Mouse (Mus musculus) midbrain, embryonic 15.5 days (tissue): ENCODE data around the gene Olfr155. TPM values are rescaled to one million over a fixed set of nuclear protein-coding genes. Genes with fewer than 3 reads are reported as not detected.

Experiments
- ATAC-seq: fragments of 200-750 bp; cut with Nextera tagmentation; replicated peaks from 2 replicates; pipeline ENCODE4 v1.8.0; 2017; ENCODE audit warnings: moderate TSS enrichment
- H3K27ac ChIP-seq: fragments of 300-500 bp; sonication (generic); 2 replicates; pipeline ENCODE4 v1.5.1; 2015; ENCODE audit warnings: mild to moderate bottlenecking, inconsistent platforms
- H3K27me3 ChIP-seq: fragments of 300-500 bp; sonication (generic); replicated peaks from 2 replicates; pipeline ENCODE4 v1.6.1; 2015; ENCODE audit warnings: inconsistent platforms
- H3K36me3 ChIP-seq: fragments of 300-500 bp; sonication (generic); replicated peaks from 2 replicates; pipeline ENCODE4 v1.6.1; 2015; ENCODE audit warnings: inconsistent platforms
- H3K4me1 ChIP-seq: fragments of 300-500 bp; sonication (generic); 2 replicates; pipeline ENCODE4 v1.6.1; 2015; ENCODE audit warnings: inconsistent platforms
- H3K4me2 ChIP-seq: fragments of 300-500 bp; sonication (generic); 2 replicates; pipeline ENCODE4 v1.6.1; 2015; ENCODE audit warnings: inconsistent platforms, mild to moderate bottlenecking, moderate library complexity
- H3K4me3 ChIP-seq: fragments of 300-500 bp; sonication (generic); 2 replicates; pipeline ENCODE4 v1.5.1; 2015; ENCODE audit warnings: mild to moderate bottlenecking, inconsistent platforms
- H3K9ac ChIP-seq: fragments of 300-500 bp; sonication (generic); 2 replicates; pipeline ENCODE4 v1.6.1; 2015; ENCODE audit warnings: mild to moderate bottlenecking, inconsistent platforms
- H3K9me3 ChIP-seq: fragments of 300-500 bp; sonication (generic); 2 replicates; pipeline ENCODE4 v1.6.1; 2016; ENCODE audit warnings: inconsistent platforms
- WGBS: fragments of 180-500 bp; shearing (Covaris S2); methylation state at CpG from one replicate; pipeline ENCODE4 v1.1.7; 2015; ENCODE audit warnings: mixed read lengths; 5-methylcytosine and 5-hydroxymethylcytosine counted together
- polyA plus RNA-seq: library from polyadenylated mRNA; unstranded; fragments of >200 nt; fragmentation: Nextera tagmentation; extraction: Ambion mirVana; gene quantifications from 2 replicates; pipeline ENCODE4 v1.2.1, GENCODE M21; 2015

Gene Olfr155
- polyA plus RNA-seq, 1 experiment from 2014 or later, result not detected

DNA sequence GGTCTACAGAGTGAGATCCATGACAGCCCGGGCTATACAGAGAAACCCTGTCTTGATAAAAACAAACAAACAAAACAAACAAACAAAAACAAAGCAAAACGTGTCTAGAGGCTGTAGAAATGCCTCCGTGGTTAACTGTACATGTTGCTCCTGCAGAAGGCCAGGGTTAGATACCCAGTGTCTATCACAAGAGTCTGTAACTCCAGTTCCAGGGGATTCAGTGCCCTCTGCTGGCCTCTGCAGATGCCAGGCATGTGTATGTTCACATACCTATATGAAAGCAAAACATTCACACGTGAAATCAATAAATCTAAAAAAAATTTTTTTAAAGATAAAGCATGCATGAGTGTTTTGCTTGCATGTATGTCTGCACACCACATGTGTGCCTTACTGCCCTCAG, 11.9 kb downstream of the Olfr155 start:
- Histone ChIP-seq H3K9me3 (no peaks in the 10 kb centered on the region), H3K27me3 (no peaks in the 10 kb centered on the region), H3K9ac (no peak overlapping the region), H3K4me1 (no peaks in the 10 kb centered on the region), H3K36me3 (no peaks in the 10 kb centered on the region), H3K4me2 (no peak overlapping the region), H3K27ac (no peak overlapping the region), H3K4me3 (no peak overlapping the region)
- ATAC-seq, result no peak
- WGBS, result 71% methylated on average over 4 of the region's 4 CpGs

DNA sequence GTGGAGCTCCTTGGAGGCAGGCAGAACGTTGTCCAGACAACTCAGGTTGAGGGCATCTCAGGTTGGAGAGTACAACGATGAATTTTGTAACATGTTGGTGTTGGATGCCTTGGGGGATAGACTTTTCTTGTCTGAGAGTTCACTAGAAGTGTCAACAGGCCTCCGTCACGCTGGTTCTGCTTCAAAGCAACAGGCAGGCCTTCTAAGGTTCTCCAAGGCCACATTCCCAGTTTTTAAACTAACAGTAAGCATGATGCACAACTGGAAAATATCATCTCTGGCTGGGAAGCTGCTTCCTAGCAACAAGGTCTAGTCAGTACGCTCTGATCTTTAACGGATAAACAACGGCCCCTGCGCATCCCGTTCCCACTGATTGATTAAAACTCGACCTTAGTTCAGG, 18.5 kb downstream of the Olfr155 start:
- 88% methylated on average over 10 of the region's 10 CpGs for WGBS
- H3K4me3 ChIP-seq, result no peak overlapping the region

DNA sequence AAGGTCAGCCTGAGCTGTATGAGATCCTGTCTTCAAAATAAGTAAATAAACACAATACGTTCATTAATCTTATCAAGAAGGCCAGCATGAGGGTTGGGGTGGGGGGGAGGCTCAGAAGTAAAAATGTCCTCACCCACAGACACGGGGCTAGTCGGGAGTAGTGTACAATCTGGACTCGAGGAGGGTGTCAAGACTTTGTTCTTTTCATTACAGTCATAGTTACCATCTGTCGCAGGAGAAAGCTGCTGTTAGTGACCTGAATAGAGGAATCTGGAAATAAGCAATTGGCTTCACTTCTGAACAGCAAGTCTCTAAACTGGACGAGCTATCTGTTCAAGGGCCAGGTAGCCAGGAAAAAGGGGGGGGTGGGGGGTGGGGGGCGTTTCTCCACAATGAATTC, 23.1 kb downstream of the Olfr155 start:
- Histone ChIP-seq H3K4me3 (peak overlapping the region; percentile 65), H3K9me3 (no peaks in the 10 kb centered on the region), H3K27ac (peak overlapping the region; percentile 66; the same call in 1 of the 2 replicates), H3K4me2 (peak overlapping the region; percentile 89), H3K36me3 (no peaks in the 10 kb centered on the region), H3K27me3 (no peaks in the 10 kb centered on the region), H3K4me1 (peaks cover 23% of the 10 kb centered on the region), H3K9ac (peak overlapping the region; percentile 62; the same call in 1 of the 2 replicates)
- ATAC-seq, result no peak
- 40% methylated on average over 7 of the region's 7 CpGs for WGBS

More for the DNA sequence above, 18.5 kb downstream of the Olfr155 start:
- no peak for ATAC-seq
- Histone ChIP-seq H3K36me3 (no peaks in the 10 kb centered on the region), H3K9me3 (no peaks in the 10 kb centered on the region), H3K9ac (no peak overlapping the region), H3K27me3 (no peaks in the 10 kb centered on the region), H3K4me2 (no peak overlapping the region), H3K27ac (no peak overlapping the region), H3K4me1 (peaks cover 2% of the 10 kb centered on the region)

DNA sequence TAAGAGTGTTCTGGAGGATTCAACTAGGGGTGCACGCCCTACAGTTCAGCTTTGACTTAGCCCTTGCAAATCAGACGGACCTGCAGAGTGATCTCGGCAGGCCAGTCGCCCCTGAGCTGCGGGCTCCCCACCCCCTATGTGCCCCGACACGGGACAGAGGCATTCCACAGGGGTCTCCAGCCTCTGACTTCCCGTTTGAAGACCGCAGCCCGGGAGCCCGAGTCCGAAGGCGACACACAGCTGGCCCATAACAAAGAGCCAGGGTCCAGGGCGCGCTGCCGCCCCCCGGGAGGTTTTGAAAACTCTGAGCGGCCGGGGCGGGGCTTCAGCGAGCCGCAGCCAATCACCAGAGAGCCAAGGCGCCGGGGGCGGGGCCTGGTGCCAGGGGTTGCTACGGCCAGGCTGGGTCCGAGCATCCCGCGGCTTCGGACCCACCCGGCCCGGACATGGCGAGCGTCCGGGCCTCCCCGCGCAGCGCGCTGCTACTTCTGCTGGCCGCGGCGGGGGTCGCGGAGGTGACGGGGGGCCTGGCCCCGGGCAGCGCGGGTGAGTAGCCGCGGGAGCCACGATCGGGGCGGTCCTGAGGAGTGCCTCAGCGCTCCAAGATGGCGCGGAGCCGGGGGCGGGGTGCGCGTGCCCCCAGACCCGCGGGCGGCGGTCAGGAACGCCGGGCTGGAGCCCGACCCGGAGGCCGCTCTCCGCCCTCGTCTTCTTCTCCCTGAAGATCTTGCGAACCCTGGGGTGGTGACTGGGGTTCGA, 24.0 kb downstream of the Olfr155 start, which contains the start of gene Reck:
TSS of gene Reck (plus strand) at position 371 of the 759 bp plus-strand sequence.
- Histone ChIP-seq H3K9ac (peak within 1 kb of the TSS; percentile 62), H3K4me1 (peaks cover 23% of the 10 kb centered on the region), H3K4me2 (peak within 1 kb of the TSS; percentile 89), H3K9me3 (no peaks in the 10 kb centered on the region), H3K4me3 (peak within 1 kb of the TSS; percentile 65), H3K27me3 (no peaks in the 10 kb centered on the region), H3K27ac (peak within 1 kb of the TSS; percentile 70), H3K36me3 (no peaks in the 10 kb centered on the region)
- peak; percentile 94 for ATAC-seq
- under 1% methylated on average over 73 of the region's 73 CpGs for WGBS

DNA sequence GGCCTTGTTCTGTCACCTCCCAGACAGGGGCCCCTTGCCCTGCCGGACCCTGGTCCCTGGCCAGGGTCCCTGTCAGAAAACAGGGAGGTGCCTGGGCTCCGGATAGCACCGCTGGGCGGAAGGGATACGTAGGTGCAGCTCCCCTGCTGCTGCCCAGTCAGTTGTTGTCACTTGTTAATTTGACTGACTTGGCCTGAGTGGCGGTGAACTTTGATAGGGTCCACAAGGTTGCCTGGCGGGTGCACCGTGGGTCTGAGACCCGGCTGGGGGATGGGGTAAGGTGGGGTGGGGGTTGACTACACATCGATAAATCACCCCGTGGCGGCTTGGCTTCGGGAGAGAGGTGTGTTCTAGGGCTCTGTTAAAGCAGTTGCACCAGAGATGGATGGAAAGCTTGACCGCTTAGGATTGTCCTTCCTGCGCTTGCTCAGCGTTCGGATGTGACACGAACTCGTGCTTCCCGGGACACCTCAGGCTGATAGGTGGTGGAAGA, 24.6 kb downstream of the Olfr155 start:
- Histone ChIP-seq H3K27ac (peak overlapping the region; percentile 70), H3K9me3 (no peaks in the 10 kb centered on the region), H3K9ac (peak overlapping the region; percentile 62), H3K4me3 (peak overlapping the region; percentile 65), H3K4me1 (peaks cover 23% of the 10 kb centered on the region), H3K27me3 (no peaks in the 10 kb centered on the region), H3K4me2 (peak overlapping the region; percentile 89), H3K36me3 (no peaks in the 10 kb centered on the region)
- ATAC-seq, result peak; percentile 65
- 0% methylated on average over 20 of the region's 20 CpGs for WGBS

DNA sequence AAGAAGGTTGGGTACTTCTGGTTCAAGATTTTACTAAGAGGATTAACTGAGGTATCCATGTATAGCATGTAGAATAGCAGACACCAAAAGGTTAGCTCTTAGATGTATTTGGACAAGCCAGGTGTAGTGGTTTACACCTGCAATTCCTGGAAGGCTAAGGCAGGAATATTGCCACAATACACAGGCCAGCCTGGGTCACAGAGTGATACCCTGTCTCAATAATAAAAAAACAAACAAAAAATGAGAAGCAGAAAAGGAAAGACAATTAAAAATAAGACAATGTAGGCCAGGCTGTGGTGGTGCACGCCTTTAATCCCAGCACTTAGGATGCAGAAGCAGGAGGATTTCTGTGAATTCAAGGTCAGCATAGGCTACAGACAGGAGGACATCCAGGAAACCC, 25.9 kb downstream of the Olfr155 start:
- Histone ChIP-seq H3K4me3 (no peak overlapping the region), H3K27me3 (no peaks in the 10 kb centered on the region), H3K36me3 (no peaks in the 10 kb centered on the region), H3K4me1 (peaks cover 23% of the 10 kb centered on the region), H3K27ac (no peak overlapping the region), H3K4me2 (peak overlapping the region; percentile 89; the same call in 1 of the 2 replicates), H3K9ac (no peak overlapping the region), H3K9me3 (no peaks in the 10 kb centered on the region)
- no peak for ATAC-seq
- 89% methylated on average over 1 of the region's 1 CpGs for WGBS

DNA sequence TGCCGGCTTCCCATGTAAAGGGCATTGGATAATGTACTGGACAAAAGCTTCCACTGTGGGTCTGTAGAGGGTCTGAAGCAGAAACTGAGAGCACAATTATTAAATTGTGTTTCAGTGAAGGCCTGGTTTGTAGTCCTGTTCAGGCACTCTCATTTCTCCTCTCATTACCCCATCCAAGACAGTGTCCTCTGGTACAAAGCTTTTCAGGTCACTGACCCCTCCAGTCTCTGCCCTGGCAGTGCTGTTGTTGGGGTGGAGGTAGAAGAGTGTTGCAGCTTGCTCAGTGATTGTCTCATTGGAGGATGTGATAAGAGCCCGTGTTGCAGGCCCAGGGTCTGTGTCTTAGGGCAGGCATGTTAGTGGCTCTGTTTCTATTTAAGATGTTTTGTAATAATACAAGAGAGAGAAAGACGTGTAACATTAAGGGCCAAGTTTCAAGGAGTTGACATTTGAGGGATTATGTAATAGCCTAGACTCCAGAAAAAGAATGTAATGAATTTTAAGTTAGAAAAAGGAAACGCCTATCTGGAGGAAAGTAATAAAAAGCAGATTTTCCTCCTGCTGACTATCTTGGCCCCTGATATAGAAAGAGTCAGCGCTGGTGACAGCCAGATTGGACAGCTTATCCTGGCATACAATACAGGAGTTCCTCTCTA, 26.9 kb downstream of the Olfr155 start:
- Histone ChIP-seq H3K36me3 (no peaks in the 10 kb centered on the region), H3K9ac (no peak overlapping the region), H3K4me2 (no peak overlapping the region), H3K27ac (no peak overlapping the region), H3K9me3 (no peaks in the 10 kb centered on the region), H3K4me1 (peaks cover 23% of the 10 kb centered on the region), H3K4me3 (no peak overlapping the region), H3K27me3 (no peaks in the 10 kb centered on the region)
- ATAC-seq, result no peak
- 22% methylated on average over 5 of the region's 5 CpGs for WGBS

DNA sequence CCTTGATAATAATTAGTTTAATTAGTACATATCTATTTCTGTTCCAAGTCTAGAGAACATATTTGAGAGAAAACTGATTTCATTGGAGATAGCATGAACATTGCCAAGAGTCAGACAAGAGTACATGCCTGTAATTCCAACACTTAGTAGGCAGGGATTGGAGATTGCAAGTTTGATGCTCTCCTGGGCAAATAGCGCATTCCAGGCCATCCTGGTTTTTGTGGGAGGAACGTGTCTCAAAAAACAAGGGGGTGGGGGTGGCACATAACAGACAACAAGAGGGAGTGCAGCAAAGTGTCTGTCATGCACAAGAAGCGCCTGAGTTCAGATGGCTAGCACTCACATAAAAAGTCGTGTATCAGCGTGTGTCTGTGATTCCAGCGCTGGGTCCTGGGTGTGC, 28.2 kb downstream of the Olfr155 start:
- H3K9me3 ChIP-seq, result no peaks in the 10 kb centered on the region
- WGBS, result 81% methylated on average over 6 of the region's 6 CpGs

DNA sequence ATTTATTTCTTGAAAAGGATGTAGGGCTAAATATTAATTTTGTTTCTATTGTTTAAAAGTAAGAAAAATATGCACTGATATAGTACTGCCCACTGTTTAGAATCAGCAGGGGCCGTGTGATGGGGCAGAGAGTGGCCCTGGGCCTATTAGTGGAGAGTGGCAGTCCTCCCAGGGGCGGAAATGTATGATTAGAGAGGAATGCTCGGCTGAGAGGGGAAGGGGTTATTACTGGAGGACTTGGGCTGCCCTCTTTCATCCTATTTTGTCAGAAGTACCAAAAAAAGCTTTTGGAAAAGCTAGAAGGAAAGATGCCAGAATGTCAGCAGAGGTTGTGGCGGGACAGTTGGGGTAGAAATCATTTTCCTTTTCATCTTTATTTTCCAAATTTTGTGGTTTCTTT, 32.8 kb downstream of the Olfr155 start:
- Histone ChIP-seq H3K36me3 (no peaks in the 10 kb centered on the region), H3K9ac (peak overlapping the region; percentile 22; the same call in 1 of the 2 replicates), H3K9me3 (no peaks in the 10 kb centered on the region), H3K27ac (peak overlapping the region; percentile 56; the same call in 1 of the 2 replicates), H3K27me3 (no peaks in the 10 kb centered on the region), H3K4me2 (no peak overlapping the region), H3K4me3 (no peak overlapping the region), H3K4me1 (peaks cover 15% of the 10 kb centered on the region)
- WGBS, result 44% methylated on average over 4 of the region's 4 CpGs
- ATAC-seq, result no peak

More for the DNA sequence above, 28.2 kb downstream of the Olfr155 start:
- Histone ChIP-seq H3K9ac (no peak overlapping the region), H3K4me2 (no peak overlapping the region), H3K36me3 (no peaks in the 10 kb centered on the region), H3K27ac (no peak overlapping the region), H3K4me3 (no peak overlapping the region), H3K27me3 (no peaks in the 10 kb centered on the region), H3K4me1 (peaks cover 31% of the 10 kb centered on the region)
- ATAC-seq, result no peak

DNA sequence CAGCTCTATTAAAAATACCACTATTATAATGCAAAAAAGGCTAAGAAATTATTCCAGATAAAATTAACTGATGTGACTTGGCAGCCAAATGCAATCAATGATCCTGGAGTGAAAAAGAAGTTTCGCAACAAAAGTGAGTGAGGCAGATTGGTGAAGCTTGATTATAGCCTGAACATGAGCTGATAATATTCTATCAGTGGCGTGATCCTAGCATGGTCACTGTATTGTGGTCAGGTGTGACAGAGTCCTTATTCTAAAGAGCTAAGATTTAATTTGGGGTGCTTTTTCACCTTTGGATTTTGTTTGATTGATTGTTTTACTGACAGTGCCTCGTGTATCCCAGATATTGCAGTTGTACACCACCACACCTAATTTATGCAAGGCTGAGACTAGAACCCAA, 39.9 kb downstream of the Olfr155 start:
- ATAC-seq, result no peak
- no peaks in the 10 kb centered on the region for H3K36me3 ChIP-seq
- H3K9me3 ChIP-seq, result no peaks in the 10 kb centered on the region
- no peaks in the 10 kb centered on the region for H3K4me1 ChIP-seq
- no peak overlapping the region for H3K4me3 ChIP-seq
- H3K9ac ChIP-seq, result no peak overlapping the region
- no peaks in the 10 kb centered on the region for H3K27me3 ChIP-seq
- no peak overlapping the region for H3K27ac ChIP-seq
- 91% methylated on average over 3 of the region's 3 CpGs for whole genome bisulfite sequencing
- H3K4me2 ChIP-seq, result no peak overlapping the region

DNA sequence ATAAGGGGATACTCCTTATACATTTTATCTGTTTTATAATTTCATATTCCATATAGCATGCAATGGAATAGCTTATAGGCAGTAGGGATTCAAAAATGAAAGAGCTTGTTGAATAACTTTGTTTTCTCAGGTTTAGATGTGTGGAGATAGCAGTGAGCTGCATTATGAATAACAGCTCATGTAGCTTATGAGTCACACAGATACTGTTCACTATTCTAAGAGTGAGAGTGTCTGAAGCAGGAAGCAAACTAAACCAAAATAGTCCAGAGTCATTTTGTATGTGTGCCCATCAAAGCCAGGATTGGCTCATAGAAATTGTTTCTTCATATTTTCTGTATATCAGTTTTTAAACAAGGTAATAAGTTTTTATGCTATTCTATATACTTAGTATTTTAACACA, 45.8 kb downstream of the Olfr155 start:
- Histone ChIP-seq H3K4me3 (no peak overlapping the region), H3K36me3 (peaks cover 5% of the 10 kb centered on the region), H3K9ac (no peak overlapping the region), H3K27ac (no peak overlapping the region), H3K4me1 (no peaks in the 10 kb centered on the region), H3K9me3 (no peaks in the 10 kb centered on the region), H3K27me3 (no peaks in the 10 kb centered on the region), H3K4me2 (no peak overlapping the region)
- ATAC-seq, result no peak

DNA sequence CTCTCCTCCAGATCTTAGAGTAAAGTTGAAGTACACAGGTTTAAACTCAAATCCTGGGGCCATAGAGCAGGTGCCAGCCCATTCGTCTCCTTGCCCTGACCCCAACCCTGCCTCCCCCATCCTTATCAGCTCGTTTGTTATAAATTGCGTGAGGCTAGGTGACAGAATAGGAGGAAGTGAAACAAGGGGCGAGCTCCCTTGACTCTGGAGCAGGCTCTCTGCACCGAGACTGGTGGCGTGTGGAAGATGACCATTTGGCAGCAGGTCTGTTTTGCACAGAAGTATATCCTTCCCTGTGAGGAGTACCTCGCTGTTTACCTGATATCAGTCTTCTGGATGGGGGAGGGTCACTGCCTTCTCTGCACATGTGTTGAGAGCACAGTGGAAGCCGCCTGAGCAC, 47.8 kb downstream of the Olfr155 start:
- ATAC-seq, result no peak
- Histone ChIP-seq H3K4me3 (no peak overlapping the region), H3K4me1 (no peaks in the 10 kb centered on the region), H3K36me3 (peaks cover 6% of the 10 kb centered on the region), H3K9ac (no peak overlapping the region), H3K27me3 (no peaks in the 10 kb centered on the region), H3K9me3 (no peaks in the 10 kb centered on the region), H3K27ac (no peak overlapping the region), H3K4me2 (no peak overlapping the region)
- 85% methylated on average over 8 of the region's 8 CpGs for WGBS
